Mouse (Mus musculus) left cerebral cortex, adult 8-10 months (tissue): ENCODE measurements around the gene Peak1. TPM values are rescaled to one million over a fixed set of nuclear protein-coding genes. Genes with fewer than 3 reads are reported as not detected.

Experiments
- DNase-seq, 2 experiments: peaks; one replicate each; pipeline ENCODE4 v3.0.0; 2022; ENCODE audit warnings: low spot score in 2 of 2
- total RNA-seq, 4 experiments: library from RNA; stranded (reverse); gene quantifications; 2 replicates each; pipeline ENCODE4 v1.2.4; 2022

Gene Peak1
- total RNA-seq, 4 experiments from 2014 or later, result 34.6 to 40.8 (median 36.7) TPM

DNA sequence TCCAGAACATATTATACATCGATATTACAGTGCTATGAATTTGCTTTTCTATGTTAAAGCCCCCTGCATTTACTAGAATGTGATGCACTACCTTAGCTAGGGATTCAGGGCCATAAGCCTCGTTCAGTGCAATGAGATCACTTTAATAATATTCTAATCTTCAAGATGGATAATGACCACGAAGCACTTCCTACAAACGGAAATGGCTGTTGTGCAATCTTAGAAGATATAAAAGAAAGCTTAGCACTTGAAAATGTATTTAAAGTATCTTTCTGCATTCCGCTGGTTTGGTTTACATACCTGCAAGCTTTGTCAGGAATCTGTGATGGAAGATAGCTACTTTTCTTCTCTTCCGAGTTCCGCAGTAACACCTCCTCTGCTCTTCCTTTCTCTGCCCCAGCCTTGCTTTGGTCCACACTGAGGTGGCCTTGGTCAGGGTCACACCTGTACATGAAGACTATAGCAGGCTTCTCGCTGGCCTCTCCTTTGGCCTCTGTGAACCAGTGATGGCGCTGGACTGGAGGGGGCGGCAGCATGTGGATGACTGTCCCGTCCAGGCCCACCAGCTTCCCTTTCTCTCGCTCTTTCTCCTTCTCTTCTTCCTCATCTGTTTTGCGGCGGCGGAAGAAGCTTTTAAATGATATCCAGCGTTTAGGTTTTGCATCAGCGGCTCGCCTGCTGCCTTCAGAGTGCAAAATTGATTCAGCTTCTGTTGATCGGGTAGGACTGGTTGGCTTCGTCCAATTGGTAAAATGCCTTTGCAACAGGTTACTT lies 160.5 kb downstream of the Peak1 start:
- no peak for DNase-seq

DNA sequence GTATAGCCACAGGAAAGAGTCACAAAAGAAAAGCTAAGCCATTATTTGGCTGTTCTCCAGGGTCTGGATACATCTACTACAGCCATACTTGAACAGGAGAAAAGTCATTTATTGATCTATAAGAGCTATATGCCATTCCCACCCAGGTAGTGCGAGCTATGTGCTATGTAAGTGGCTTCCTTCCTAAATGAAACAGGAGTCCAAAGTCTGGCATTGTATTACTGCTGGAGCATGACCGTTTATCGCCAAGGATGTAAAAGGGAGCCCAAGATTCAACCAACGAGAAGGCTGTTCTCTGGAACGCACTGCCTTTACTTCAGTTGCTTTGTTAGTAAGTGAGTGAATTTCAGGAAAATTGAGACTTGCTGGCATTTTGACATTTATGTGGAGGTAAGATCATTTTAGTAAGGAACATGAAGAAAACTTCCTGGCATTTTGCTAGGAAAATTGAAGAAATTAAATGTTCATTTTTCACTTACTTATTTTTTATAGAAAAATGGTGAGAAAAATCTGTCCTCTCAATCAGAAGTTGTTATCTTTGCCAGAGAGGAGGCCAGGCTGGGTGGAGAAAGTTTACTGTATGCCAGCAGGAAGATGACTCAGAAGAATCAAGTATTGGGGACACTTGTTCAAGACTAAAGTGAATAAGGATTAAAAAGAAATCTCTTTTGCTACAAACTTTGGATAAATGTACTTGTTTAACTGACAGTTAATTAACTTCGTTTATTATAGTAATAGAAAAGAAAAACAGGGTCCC lies 162.0 kb downstream of the Peak1 start:
- no peak for DNase-seq

DNA sequence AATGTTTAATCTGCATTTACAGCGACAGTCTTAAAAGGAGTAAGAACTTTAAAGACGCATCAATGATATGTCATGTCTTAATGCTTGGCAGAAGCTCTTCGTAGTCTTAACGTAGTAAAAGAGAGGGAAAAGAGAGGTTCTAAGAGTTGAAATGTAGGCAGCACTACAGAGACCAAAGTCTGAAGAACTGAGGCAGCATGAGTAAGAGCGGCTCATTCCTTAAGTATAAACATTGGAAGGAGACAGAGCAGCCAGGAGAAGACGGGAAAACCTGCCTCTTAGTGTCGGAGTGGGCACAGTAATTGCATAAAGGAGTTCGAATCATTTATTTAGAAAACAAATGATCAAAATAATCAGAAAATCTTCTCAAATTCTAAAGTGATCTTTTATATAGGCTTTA lies 173.5 kb downstream of the Peak1 start:
- no peak for DNase-seq

GRCm38 (mm10) chr9:56243885-56244284 lies 174.0 kb downstream of the Peak1 start:
- no peak for DNase-seq

- no peak for DNase-seq
Measured at GRCm38 (mm10) chr9:56242686-56243085, 175.2 kb downstream of the Peak1 start.

GRCm38 (mm10) chr9:56241076-56241475 lies 176.8 kb downstream of the Peak1 start:
- no peak for DNase-seq

- no peak for DNase-seq
Measured at GRCm38 (mm10) chr9:56235871-56236298, 182.0 kb downstream of the Peak1 start.

DNA sequence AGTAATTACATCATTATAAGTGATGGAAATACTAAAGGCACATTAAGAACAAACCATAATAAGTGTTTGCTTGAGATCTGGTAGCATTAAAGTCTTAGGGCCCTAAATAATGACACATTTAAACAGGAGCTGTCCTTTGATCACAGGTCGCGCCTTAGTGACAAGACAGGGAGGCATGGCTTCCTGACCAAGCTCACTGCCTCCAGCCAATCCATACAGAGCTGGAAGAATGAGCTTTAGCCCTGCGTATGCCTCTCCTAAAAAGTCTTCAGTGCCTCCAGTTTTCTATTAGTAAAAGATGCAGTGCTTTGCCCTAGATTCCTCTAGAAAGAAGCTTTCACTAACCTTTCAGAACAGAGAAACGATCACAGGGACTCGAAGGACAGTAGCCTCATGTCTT lies 182.6 kb downstream of the Peak1 start:
- DNase-seq, result no peak

DNA sequence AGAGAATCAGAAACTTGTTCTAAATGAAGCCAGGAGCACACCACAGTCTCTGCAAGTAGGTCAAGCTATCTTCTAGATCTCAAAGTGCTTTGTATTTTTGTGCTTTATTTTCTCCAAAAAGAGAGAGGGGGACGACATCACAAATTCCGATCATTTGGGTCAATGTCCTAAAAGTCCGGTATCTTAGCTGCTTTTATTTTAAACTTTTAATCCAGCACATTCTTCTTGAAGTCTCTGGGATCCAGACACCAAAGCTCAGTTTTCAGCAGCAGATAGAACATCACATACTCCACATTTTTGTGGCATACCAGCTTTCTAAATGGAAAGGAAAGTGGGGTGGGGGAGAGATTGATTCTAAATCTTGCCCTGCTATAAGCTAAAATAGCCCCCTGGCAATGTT lies 183.3 kb downstream of the Peak1 start:
- DNase-seq, result no peak

- DNase-seq, result no peak
Measured at GRCm38 (mm10) chr9:56233316-56233715, 184.6 kb downstream of the Peak1 start.

GRCm38 (mm10) chr9:56230906-56231305 lies 187.0 kb downstream of the Peak1 start:
- no peak for DNase-seq

- no peak for DNase-seq
Measured at GRCm38 (mm10) chr9:56227626-56228025, 190.2 kb downstream of the Peak1 start.

- peak; percentile 39 to 98 for DNase-seq
Measured at GRCm38 (mm10) chr9:56223429-56224051, 194.3 kb downstream of the Peak1 start.

DNA sequence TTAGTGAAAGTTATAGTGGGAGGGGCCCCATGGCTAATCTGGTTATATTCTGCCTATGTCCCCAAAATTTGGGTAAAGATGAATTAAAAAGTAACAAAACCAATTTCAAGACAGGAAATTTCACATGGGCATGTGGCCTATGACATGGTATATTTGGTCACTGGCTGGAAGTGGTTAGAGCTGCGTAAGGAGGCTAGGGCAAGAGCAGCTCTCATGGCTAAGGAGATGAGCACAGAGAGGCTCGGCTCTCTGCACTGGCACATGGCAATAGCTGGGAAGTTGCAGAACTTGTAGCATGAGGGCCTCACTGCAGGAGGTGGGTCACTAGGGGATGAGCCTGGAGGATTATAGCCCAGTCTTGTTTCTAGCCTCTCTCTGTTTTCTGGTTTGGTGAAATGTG lies 199.0 kb downstream of the Peak1 start:
- DNase-seq, result no peak

DNA sequence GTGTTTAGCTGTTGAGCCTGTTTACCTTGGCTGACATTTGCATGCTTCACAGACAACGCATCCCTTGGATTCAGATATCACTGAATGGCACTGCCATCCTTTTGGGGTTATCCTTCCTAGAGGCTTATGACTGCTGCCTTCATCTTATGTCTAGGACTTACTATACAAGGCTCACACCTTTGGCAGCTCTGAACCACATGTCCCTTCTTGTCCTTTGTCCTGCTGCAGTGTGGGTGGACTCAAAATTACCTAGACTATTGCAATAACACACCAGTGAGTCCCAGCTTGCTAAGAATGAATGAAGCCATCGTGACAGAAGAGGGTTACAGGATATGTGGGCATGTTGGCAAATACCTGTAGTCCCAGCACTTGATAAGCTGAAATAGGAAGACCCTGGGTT lies 199.8 kb downstream of the Peak1 start:
- no peak for DNase-seq

DNA sequence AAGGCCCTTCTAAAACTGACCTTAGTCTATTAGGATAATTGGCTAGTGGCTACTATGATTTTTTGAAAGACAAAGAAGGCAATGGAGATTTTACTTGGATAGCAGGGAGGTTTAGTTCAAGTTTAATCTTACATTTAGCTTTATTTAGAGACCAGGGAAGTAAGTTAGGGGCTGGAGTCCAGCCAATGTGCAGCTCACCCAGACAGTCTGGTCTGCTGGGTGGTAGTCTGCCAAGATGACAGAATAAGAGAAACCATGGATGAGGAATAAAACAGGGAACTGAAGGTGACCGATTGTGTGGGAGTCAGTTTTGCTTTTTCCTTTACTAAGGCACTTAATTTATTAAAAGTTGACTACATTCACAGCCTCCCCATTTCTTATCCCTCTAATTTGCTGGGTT lies 200.5 kb downstream of the Peak1 start:
- DNase-seq, result no peak

- peak; percentile 34 to 45 for DNase-seq
Measured at GRCm38 (mm10) chr9:56213451-56214291, 204.2 kb downstream of the Peak1 start.

DNA sequence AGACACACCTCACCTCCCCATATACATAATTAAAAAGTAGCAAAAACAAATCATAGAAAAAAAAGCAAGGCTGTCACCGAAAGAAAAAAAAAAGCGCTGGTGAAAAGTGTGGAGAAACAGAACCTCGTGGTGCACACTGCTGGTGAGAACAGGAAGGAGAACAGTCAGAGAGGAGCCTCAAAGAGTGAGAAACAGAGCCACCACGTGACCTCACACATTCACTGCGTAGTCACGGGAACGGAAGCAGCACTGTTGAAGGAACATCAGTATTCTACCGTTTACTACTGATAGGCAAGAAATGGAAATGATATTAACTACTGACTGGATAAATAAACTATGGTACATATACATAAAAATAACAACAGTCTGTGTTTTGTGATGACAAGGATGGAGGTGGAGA lies 209.1 kb downstream of the Peak1 start:
- DNase-seq, result no peak

GRCm38 (mm10) chr9:56207516-56207915 lies 210.4 kb downstream of the Peak1 start:
- no peak for DNase-seq

DNA sequence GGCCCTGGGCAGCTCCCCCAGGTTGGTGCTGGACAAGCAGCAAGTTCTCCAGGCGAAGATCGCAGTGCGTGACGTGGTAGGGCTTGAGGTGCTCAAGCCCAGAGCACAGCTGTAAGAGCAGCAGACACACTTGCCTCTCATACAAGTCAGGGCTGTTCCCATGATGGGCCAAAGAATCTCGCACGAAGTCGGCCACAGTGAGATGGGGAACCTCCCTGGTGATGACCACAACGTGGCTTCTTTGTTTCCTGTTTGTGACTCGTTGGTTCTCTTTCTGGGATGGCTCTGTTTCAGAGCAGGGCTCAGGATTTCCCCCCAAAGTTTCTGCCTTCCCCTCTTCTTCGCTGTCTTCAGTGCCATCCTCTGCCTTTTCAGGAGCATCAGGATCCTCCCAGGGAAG lies 210.8 kb downstream of the Peak1 start:
- no peak for DNase-seq

DNA sequence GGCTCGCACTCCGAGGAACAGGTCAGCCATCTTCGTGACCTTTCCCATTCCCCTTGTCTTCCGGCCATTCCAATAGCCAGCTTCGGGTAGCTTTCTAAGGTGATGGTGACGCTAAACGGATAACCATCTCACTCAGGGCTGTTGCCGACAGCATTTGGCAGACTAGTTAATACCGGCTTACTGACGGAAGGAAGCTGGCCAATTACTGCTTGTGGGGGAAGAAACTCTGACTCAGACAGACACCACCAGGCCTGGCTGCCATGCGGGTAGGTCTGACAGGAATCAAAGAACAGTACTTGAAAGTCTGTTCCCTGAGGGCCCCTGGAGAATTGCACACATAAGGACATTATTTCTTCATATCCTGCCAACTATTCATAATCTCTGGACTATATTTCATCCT lies 212.5 kb downstream of the Peak1 start:
- peak in 1 of 2 experiments; percentile 25 for DNase-seq
